Mouse (Mus musculus) c-Kit-positive CD71-negative TER-119-negative erythroid progenitor cells, embryonic 14.5 days (primary cell): ENCODE data around the gene Apobec1.
A peak's percentile ranks its signal among the peaks of the same experiment; 100 is the strongest.
"Not testable (repeated sequence)": the region's sequence is repeated elsewhere in the genome, so short reads cannot be mapped to it uniquely, and the experiment has no call there.

Experiments used
- DNase-seq: peaks from one replicate; pipeline ENCODE4 v3.0.0-alpha.2; 2013; ENCODE audit warnings: low read depth

Apobec1 gene

GRCm38 (mm10) chr6:122604260-122604659 is 2.0 kb upstream of the Apobec1 start:
- no peak for DNase-seq

DNA sequence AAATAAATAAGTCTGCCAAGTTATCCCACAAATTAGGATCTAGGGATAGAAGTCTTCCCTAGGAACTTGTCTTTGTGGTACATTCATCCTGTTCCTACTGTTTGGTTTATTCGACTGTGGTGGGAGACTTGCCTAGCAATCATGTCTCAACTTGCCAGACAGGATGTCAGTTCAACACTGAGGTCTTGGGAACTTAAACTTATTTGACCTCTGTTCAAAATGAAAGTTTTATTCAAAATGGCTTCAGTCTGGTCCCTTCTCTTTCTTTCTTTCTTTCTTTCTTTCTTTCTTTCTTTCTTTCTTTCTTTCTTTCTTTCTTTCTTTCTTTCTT is 713 bp upstream of the Apobec1 start:
- no peak for DNase-seq

DNA sequence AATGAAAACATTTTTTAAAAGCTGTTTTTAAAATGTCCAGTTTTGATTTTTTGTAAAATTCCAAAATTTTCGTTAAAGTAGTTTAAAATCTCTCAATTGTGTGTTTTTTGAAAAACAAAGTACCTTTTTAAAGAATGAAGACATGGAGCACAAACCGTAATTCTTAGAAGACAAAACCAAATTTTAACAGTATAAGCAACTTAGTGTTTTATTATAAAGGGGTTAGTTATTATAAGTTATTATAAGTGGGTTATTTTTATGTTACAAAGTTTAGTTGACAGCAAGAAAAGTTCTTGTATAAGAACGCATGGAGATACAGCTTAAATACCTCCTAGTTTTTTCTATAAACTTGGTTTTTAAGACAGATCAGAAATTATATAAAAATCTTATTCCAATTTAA is 629 bp downstream of the Apobec1 start:
- no peak for DNase-seq

- DNase-seq = no peak
Measured at GRCm38 (mm10) chr6:122601031-122601430, 1.2 kb downstream of the Apobec1 start.

DNA sequence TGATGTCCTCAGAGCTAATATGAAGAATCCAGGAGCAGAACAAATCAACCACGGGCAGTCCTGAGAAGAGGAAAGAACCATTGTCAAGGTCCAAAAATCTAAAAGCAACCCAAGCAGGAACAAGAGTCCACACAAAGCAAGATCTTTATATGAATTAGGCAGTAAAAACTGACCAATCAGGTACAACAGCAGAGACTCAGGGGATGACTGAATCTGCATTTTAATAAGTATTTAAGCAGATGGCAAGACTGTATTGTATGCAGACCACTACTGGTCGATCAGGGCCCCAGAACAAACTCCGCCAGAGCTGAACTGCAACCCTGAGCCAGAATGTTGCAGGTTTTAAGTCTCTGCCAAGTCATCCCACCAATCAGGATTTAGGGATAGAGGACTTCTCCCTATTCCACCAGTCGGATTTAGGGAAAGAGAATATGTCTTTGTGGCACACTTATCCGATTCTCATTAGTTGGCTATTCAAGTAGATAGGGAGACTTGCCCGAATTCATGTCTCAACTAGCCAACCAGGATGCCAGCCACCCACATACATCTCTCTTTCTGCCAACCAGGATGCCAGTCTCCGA is 2.1 kb downstream of the Apobec1 start:
- DNase-seq = no peak

DNA sequence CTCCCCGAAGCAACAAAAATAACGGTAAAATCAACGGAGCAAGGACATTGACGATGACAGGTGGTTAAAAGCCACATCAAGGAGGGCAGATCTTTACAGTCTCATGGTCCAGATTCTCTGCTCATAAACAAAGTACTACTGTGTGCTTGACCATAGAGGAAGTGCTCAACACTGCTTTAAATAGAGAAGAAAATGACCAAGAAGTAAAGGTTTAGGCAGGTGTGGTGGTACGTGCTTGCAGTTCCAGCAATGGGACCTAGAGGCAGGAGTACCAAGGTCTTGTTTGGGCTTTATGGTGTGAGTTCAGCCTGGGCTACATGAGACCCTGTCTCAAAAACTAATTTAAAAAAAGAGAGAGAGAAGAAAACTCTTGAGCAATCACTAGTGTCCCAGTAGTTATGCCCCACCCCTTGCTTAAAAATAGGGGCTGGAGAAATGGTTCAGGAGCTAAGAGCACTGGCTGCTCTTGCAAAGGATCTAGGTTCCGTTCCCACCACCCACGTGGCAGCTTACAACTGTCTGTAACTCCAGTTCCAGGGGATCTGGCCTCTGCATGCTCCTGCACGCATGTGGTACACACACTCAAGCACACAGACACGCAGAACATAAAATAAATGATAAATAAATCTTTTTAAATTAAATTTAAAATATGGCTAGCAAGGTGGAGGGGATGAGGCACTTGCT is 3.0 kb downstream of the Apobec1 start:
- no peak for DNase-seq

GRCm38 (mm10) chr6:122598436-122598835 is 3.8 kb downstream of the Apobec1 start:
- DNase-seq = no peak

DNA sequence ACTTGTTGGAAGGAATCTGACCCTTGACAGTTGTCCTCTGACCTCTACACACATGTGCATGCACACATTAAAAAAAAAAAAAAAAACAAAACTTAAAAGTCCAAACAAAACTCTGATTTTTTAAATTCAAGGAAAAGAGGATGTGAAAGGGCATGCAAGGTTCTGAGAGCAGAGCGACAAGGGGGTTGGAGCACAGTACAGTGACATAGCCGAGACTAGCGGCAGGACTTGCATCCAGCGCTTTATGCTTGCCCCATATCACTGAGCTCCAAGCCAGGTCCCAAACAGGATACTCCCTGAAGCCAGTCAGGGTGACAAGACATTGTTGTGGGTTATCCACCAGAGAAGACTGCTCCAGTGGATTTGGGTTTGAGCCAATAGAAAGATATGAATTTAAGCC is 4.2 kb downstream of the Apobec1 start:
- DNase-seq = no peak

GRCm38 (mm10) chr6:122596608-122597007 is 5.6 kb downstream of the Apobec1 start:
- no peak for DNase-seq

DNA sequence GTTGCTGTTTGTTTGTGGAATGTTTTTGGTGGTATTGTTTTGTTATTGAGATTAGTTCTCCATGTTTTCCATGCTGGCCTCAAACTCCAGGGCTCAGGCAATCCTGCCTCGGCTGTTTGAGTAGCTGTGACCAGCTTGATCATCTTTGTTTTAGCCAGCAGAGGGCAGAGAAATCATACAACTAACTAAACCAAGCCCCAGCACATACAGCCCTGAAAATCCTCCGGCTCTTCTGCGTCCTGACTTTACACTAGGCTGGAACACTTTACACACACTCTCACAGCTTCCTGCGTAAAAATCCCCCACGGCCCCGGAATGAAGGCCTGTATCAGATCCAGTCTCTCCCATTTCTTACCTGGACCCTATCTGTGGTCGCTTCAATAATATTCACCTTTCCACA is 6.6 kb downstream of the Apobec1 start:
- no peak for DNase-seq

DNA sequence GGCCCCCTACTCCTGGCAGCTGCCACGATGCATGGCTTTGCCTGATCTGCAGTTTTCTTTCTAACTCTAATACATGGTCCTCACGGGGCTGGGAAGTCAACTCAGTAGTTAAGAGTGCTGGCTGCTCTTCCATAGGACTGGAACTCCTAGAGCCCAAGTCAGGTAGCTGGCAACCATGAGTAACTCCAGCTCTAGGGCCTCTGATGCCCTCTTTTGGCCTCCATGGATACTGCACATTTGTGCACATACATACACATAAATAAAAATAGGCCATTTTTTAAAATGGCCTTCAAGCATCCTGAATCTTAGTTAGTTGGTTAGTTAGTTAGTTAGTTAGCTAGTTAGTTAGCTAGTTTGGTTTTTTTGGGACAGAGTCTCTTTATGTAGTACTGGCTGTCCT is 9.3 kb downstream of the Apobec1 start:
- no peak for DNase-seq

DNA sequence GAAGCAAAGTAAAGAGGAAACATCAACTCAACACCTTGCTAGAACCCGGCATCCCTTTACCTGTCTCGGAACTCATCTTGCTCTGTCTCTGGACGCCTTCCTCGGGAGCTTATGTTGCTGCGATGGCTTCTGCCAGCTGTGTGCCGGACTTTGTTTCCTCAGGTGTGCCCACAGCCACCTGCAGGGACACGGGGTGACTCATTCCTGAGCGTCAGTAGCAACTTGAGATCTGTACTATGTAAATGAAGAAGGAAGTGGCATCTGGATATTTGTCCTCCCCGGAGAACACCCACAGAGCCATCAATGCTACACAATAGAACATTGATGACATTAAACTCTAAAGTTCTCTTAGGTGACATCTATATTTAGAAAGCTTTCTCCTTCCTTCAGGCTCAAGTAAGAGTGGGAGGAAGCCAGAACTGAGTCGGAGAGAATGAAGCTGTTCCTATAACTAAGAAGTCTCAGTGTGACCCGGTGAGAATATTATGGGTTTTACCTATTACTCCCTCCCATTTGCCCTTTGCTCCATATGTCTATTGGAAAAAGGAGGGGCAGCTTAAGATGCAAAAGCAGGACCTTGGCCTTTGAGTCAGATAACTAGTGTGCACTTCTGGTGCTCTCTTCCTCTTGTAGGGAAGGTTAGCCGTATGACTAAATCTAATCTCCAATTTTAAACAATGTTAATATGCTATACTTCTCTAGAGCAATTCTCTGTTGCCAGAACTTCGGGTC is 11.1 kb downstream of the Apobec1 start:
- DNase-seq = no peak

DNA sequence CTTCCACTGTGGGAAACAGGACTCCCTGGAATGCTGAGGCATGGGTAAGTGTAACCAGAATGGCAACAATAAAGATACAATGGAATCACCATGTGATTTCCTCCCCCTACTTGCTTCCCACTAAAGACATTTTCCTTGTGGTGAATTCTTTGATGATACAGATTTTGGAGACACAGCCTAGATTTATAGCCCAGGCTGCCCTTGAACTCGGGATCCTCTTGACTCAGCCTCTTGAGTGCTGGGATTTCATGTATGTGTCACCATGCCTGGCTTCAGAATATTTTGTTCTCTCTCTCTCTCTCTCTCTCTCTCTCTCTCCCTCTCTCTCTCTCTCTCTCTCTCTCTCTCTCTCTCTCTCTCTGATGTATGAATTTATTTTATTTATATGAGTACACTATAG is 23.2 kb downstream of the Apobec1 start:
- no peak for DNase-seq

DNA sequence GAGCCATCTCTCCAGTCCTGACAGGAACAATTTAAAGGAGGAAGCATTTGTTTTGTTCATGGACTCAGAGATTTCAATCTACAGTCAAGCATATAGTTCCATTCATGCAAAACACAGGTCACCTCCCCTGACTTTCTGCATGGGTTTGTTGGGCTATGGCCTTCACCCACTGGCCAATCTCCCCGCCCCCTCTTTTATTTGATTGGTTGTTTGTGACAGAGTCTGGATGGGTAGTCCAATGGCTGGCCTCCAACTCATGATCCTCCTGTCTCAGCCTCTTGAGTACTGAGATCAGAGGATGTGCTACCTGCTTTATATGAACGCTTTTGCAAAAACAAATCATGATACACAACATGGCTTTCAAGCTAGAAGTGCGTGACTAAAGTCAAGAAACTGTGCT is 25.2 kb downstream of the Apobec1 start:
- no peak for DNase-seq

DNA sequence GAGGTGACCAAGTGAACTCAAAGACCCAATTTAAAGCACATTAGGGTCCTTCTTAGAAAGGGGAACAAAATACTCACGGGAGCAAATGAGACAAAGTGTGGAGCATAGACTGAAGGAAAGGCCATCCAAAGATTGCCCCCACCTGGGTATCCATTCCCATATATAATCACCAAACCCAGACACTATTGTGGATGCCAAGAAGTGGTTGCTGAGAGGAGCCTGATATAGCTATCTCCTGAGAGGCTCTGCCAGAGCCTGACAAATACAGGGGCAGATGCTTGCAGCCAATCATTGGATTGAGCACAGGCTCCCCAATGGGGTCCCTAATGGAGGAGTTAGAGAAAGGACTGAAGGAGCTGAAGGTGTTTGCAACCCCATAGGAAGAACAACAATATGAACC is 27.2 kb downstream of the Apobec1 start:
- DNase-seq = not testable (repeated sequence)

- no peak for DNase-seq
Measured at GRCm38 (mm10) chr6:122571617-122571959, 30.7 kb downstream of the Apobec1 start.

GRCm38 (mm10) chr6:122570695-122571616 is 31.3 kb downstream of the Apobec1 start:
- peak; percentile 47 for DNase-seq

GRCm38 (mm10) chr6:122569762-122570161 is 32.5 kb downstream of the Apobec1 start:
- DNase-seq = no peak

DNA sequence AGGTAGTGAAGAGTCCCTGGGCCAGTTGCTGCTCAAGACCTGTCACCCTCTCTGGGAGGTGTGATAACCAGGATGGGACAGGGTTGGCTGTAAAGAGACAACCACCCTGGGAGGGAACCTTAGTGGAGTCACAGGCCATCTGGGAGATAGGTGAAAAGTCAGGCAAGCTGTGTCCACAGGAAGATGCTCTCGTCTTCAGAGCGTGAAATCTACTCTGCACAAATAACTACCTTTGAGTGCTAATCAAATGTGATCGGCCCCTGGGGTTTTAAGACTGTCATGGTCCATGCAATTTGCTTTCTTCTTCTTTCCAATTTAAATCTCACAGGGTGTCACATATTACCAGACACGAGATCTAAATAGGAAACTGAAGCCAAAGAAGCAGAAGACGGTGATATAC is 33.1 kb downstream of the Apobec1 start:
- no peak for DNase-seq

DNA sequence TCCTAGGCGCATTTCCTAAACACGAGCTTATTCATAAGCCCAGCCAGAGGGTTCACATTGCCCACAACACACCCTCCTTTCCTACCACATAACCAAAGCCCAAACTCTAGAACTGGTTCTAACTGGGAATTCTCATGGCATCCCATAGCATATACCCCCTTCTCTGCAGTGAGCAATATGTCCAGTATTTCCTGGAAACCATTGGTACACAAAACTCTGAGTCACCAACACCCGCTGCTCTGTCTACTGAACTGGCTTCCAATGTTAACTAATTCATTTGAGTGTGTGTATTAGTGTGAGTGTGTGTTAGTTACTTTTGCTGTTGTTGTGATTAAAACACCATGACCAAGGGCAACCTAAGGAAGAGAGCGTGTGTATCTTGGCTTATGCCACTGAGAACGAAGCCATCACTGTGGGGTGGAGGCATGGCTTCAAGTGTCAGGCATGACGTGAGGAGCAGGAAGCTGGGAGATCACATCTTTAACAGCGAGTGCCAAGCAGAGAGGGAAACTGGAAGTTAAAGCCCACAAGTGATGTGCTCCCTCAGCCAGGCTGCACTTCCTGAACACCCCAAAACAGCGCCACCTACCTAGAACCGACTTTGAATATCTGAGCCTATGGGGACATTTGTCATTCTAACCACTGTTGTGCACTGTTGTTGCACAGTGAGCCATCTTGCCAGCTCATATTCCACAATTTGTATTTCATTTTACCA is 37.0 kb downstream of the Apobec1 start:
- no peak for DNase-seq

DNA sequence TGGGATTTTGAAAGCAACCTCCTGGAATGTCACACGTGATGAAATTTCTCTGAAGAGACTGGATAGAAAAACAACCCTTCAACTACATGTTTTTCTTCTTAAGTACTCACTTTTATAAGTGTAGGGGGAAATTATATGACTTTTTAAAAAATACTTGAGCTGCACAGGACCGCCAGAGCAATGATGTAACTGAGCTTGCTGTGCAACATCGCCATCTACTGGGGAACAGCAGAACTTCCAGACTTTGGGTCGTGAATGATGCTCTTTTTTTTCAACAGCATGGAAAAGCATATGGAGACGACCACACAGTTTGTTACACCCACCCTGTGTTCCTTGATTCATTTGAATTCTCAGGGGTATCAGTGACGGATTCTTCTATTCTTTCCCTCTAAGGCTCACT is 39.8 kb downstream of the Apobec1 start:
- peak; percentile 67 for DNase-seq

DNA sequence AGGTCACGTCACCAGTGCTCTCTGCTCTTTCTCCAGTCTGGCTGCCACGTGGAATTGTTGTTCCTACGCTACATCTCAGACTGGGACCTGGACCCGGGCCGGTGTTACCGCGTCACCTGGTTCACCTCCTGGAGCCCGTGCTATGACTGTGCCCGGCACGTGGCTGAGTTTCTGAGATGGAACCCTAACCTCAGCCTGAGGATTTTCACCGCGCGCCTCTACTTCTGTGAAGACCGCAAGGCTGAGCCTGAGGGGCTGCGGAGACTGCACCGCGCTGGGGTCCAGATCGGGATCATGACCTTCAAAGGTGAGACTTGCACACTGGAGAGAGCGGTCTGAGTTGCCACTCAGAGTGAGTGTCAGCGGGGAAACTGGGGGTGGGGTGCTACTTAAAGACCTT is 41.2 kb downstream of the Apobec1 start:
- no peak for DNase-seq
